ENCODE assay signal across 8 mouse cellular contexts in genomic region chr12:73964291-73965281, GRCm38 (mm10). TPM values are rescaled to one million over a fixed set of nuclear protein-coding genes. Genes with fewer than 3 reads are reported as not detected.
DNase-seq lines count a peak whose midpoint lies in the region; ATAC-seq lines count a peak whose summit lies in the region.

Snapc1 (plus strand) TSS chr12:73964481.

- H3K9me3 ChIP-seq in forebrain, embryonic 14.5 days (replicated peaks; ENCODE audit: control insufficient read depth, low read length): no peaks in the 10 kb centered on the region
- H3K9me3 ChIP-seq in neural tube, embryonic 15.5 days (replicated peaks): no peaks in the 10 kb centered on the region

- H3K4me3 ChIP-seq in forebrain, embryonic 14.5 days (ENCODE audit: low read depth, low read length): peak within 1 kb of the TSS; percentile 81
- peak within 1 kb of the TSS; percentile 96 for H3K4me3 ChIP-seq in neural tube, embryonic 15.5 days (replicated peaks)

- H3K9ac ChIP-seq in forebrain, embryonic 14.5 days (ENCODE audit: low read length): peak within 1 kb of the TSS; percentile 84
- peak within 1 kb of the TSS; percentile 86 for H3K9ac ChIP-seq in neural tube, embryonic 15.5 days (replicated peaks)

- no peaks in the 10 kb centered on the region for H3K27me3 ChIP-seq in forebrain, embryonic 14.5 days (replicated peaks; ENCODE audit: control insufficient read depth, insufficient read depth, low read length)
- no peaks in the 10 kb centered on the region; the same call in 1 of the 2 replicates for H3K27me3 ChIP-seq in neural tube, embryonic 15.5 days (replicated peaks)

- peaks cover 19% of the 10 kb centered on the region for H3K36me3 ChIP-seq in forebrain, embryonic 14.5 days (ENCODE audit: control insufficient read depth, insufficient read depth, low read length)
- peaks cover 18% of the 10 kb centered on the region for H3K36me3 ChIP-seq in neural tube, embryonic 15.5 days

- intact Hi-C loops in heart, postnatal 14 days (cut with DNase I): no loop called here

- H3K4me1 ChIP-seq in forebrain, embryonic 14.5 days (ENCODE audit: control insufficient read depth, insufficient read depth, low read length): peaks cover 6% of the 10 kb centered on the region
- H3K4me1 ChIP-seq in neural tube, embryonic 15.5 days: peaks cover 13% of the 10 kb centered on the region

- peak; percentile 100 for ATAC-seq in forebrain, embryonic 14.5 days
- peak; percentile 100 for ATAC-seq in neural tube, embryonic 15.5 days (ENCODE audit: low FRiP score)

- peak within 1 kb of the TSS; percentile 71 for H3K27ac ChIP-seq in forebrain, embryonic 14.5 days (ENCODE audit: low read depth, low read length)
- peak within 1 kb of the TSS; percentile 90 for H3K27ac ChIP-seq in neural tube, embryonic 15.5 days (replicated peaks)

- H3K4me2 ChIP-seq in forebrain, embryonic 14.5 days (ENCODE audit: low read length): peak within 1 kb of the TSS; percentile 78
- peak within 1 kb of the TSS; percentile 81 for H3K4me2 ChIP-seq in neural tube, embryonic 15.5 days

- WGBS in forebrain, embryonic 14.5 days: 2% methylated on average over 60 of the region's 60 CpGs
- WGBS in neural tube, embryonic 15.5 days: 1% methylated on average over 60 of the region's 60 CpGs

- peak; percentile 99 for DNase-seq in ES-CJ7 (ENCODE audit: low read depth, low spot score)
- peak; percentile 96 for DNase-seq in cerebellum, adult 11 months
- DNase-seq in forebrain, embryonic 14.5 days (ENCODE audit: low spot score): peak; percentile 99
- DNase-seq in heart, postnatal 14 days: peak; percentile 94 to 98
- peak; percentile 99 for DNase-seq in layer of hippocampus, adult 11-12 months (ENCODE audit: low spot score)
- peak; percentile 96 to 97 for DNase-seq in lung, adult 18-20 months
- DNase-seq in testis, postnatal 14 days (ENCODE audit: low spot score): peak; percentile 97

RNA-seq across cellular contexts. Expression of gene Snapc1, which starts in this region (rescaled TPM):
- 26.0 and 38.4 TPM in 2 replicates for polyA plus RNA-seq in forebrain, embryonic 14.5 days (2014; fragmentation: Nextera tagmentation; extraction: Ambion mirVana)
- total RNA-seq in heart, postnatal 14 days (2021): 10 to 100 TPM; 10.8 to 10.9 TPM
- polyA plus RNA-seq in neural tube, embryonic 15.5 days (2015; fragmentation: Nextera tagmentation; extraction: Ambion mirVana): 33.5 and 35.1 TPM in 2 replicates

Comparison
In these comparisons a context has a peak if more than half of its experiments do, and no peak if none do; other contexts are left out.
1. Peak in every context shown above with its lines: DNase-seq, ATAC-seq, H3K4me3 ChIP-seq and H3K27ac ChIP-seq.